Mouse (Mus musculus) liver, adult 2 months (tissue): ENCODE measurements around the gene Pmpcb.

ENCODE experiments used
- CTCF ChIP-seq: fragments of 200-500 bp; IDR thresholded peaks from 2 replicates; pipeline ENCODE4 v1.5.1; 2011; ENCODE audit warnings: low read depth, low read length, control low read depth
- POLR2A ChIP-seq: fragments of 200-500 bp; IDR thresholded peaks from 2 replicates; pipeline ENCODE4 v1.6.1; 2011; ENCODE audit warnings: low read length, control low read depth; ENCODE audit not compliant: insufficient read depth; ENCODE audit errors: extremely low read depth

- TF ChIP-seq POLR2A (no peak), CTCF (no peak)
Observed at GRCm38 (mm10) chr5:21702873-21703475, 34.0 kb upstream of the Pmpcb start.
